Comparison of ENCODE assay signal across 16 mouse cellular contexts in the genomic region with DNA sequence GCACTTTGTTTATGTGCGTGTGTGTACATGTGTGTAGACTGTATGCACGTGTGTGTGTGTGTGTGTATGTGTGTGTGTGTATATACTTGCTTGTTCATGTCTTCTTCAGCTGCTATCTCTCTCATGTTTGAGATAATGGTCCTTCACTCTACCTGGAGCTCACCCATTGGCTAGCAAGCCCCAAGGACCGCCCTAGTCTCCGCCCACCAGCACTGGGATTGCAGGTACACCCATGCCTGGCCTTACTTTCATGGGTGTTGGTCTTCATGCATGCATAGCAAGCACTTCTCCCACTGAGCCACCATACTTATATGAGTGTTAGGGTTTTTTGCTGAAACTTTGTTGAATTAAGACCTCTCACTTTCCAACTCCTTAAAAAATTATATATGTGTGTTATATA. TPM values are rescaled to one million over a fixed set of nuclear protein-coding genes. Genes with fewer than 3 reads are reported as not detected.
A peak's percentile ranks its signal among the peaks of the same experiment; 100 is the strongest.
DNase-seq lines count a peak whose midpoint lies in the region; ATAC-seq and TF ChIP-seq lines count a peak whose summit lies in the region.
"Had no signal": no experiment of that assay in that cellular context is flagged by ENCODE, and none has a peak within 500 bp of the region (broad histone marks: within the 10 kb centered on the region; RNA-seq: fewer than 3 reads in every experiment).

No protein-coding gene starts in this region.

- ATAC-seq in heart, embryonic 11.5 days (replicated peaks; ENCODE audit: insufficient number of reproducible peaks, low FRiP score, low TSS enrichment), result no peak
- ATAC-seq in liver, embryonic 12.5 days, result 0 out of 2 replicates have a peak, but pooled peaks have one; percentile 27
- no peak for ATAC-seq in liver, embryonic 11.5 days (replicated peaks; ENCODE audit: low FRiP score)
- ATAC-seq in stomach, postnatal 0 days (ENCODE audit: low FRiP score, low TSS enrichment), result peak; percentile 38; the same call in 1 of the 2 replicates
- ATAC-seq: midbrain, embryonic 16.5 days had no signal

- TF ChIP-seq POLR2A in embryonic fibroblast, embryonic 13.5 days (IDR thresholded peaks at IDR 0.05; ENCODE audit: low read depth, low read length), result no peak

- H3K36me3 ChIP-seq in heart, embryonic 11.5 days (ENCODE audit: control insufficient read depth, insufficient read depth, low read length), result no peaks in the 10 kb centered on the region
- H3K36me3 ChIP-seq in liver, embryonic 12.5 days, result no peaks in the 10 kb centered on the region
- no peaks in the 10 kb centered on the region; the same call in 1 of the 2 replicates for H3K36me3 ChIP-seq in liver, embryonic 11.5 days (ENCODE audit: control insufficient read depth, insufficient read depth, low read length)
- H3K36me3 ChIP-seq in stomach, postnatal 0 days (ENCODE audit: control insufficient read depth, insufficient read depth, low read length), result no peaks in the 10 kb centered on the region
- H3K36me3 ChIP-seq: G1E; liver, embryonic 15.5 days; neural tube, embryonic 13.5 days had no signal

- no peak for TF ChIP-seq CTCF in embryonic fibroblast, embryonic 13.5 days (IDR thresholded peaks at IDR 0.05; ENCODE audit: borderline replicate concordance, insufficient read depth, low read length)
- no peak for TF ChIP-seq CTCF in stomach, postnatal 0 days (IDR thresholded peaks at IDR 0.05; ENCODE audit: low read depth)

- WGBS in heart, embryonic 11.5 days (ENCODE audit: insufficient replicate concordance), result 67% methylated on average over 4 of the region's 4 CpGs
- 75% methylated on average over 4 of the region's 4 CpGs for whole genome bisulfite sequencing in liver, embryonic 12.5 days (ENCODE audit: insufficient replicate concordance)
- WGBS in liver, embryonic 11.5 days, result 72% methylated on average over 4 of the region's 4 CpGs
- WGBS in stomach, postnatal 0 days, result 63% methylated on average over 4 of the region's 4 CpGs

- TF ChIP-seq EP300 in stomach, postnatal 0 days (optimal IDR thresholded peaks at IDR 0.05), result no peak

- H3K27ac ChIP-seq in heart, embryonic 11.5 days (ENCODE audit: low read depth, low read length), result peak overlapping the region; percentile 58; the same call in 1 of the 2 replicates
- H3K27ac ChIP-seq in liver, embryonic 12.5 days, result no peak overlapping the region
- H3K27ac ChIP-seq in liver, embryonic 11.5 days (ENCODE audit: low read depth, low read length), result no peak overlapping the region
- peak overlapping the region; percentile 70 for H3K27ac ChIP-seq in embryonic fibroblast, embryonic 13.5 days (ENCODE audit: insufficient read depth, low read length)
- H3K27ac ChIP-seq in stomach, postnatal 0 days (replicated peaks), result no peak overlapping the region
- H3K27ac ChIP-seq: left cerebral cortex, adult 2 months; liver, embryonic 15.5 days; neural tube, embryonic 13.5 days had no signal

- no peak overlapping the region for H3K9ac ChIP-seq in heart, embryonic 11.5 days (ENCODE audit: low read depth, low read length)
- H3K9ac ChIP-seq in liver, embryonic 12.5 days, result no peak overlapping the region
- no peak overlapping the region for H3K9ac ChIP-seq in liver, embryonic 11.5 days (ENCODE audit: low read depth, low read length)
- H3K9ac ChIP-seq in stomach, postnatal 0 days (ENCODE audit: low read length), result no peak overlapping the region
- H3K9ac ChIP-seq: liver, embryonic 15.5 days had no signal

- peaks cover 97% of the 10 kb centered on the region for H3K4me1 ChIP-seq in heart, embryonic 11.5 days (ENCODE audit: control insufficient read depth, insufficient read depth, low read length)
- peaks cover 80% of the 10 kb centered on the region for H3K4me1 ChIP-seq in liver, embryonic 12.5 days
- H3K4me1 ChIP-seq in liver, embryonic 11.5 days (replicated peaks; ENCODE audit: control insufficient read depth, insufficient read depth, low read length), result peaks cover 71% of the 10 kb centered on the region
- H3K4me1 ChIP-seq in embryonic fibroblast, embryonic 13.5 days (ENCODE audit: control insufficient read depth, insufficient read depth, low read length), result peaks cover 22% of the 10 kb centered on the region
- H3K4me1 ChIP-seq in stomach, postnatal 0 days (replicated peaks; ENCODE audit: control insufficient read depth, insufficient read depth), result peaks cover 26% of the 10 kb centered on the region

- no peaks in the 10 kb centered on the region for H3K27me3 ChIP-seq in heart, embryonic 11.5 days (ENCODE audit: control insufficient read depth, insufficient read depth, low read length)
- no peaks in the 10 kb centered on the region for H3K27me3 ChIP-seq in liver, embryonic 12.5 days (replicated peaks)
- no peaks in the 10 kb centered on the region for H3K27me3 ChIP-seq in liver, embryonic 11.5 days (replicated peaks; ENCODE audit: control insufficient read depth, insufficient read depth, low read length)
- no peaks in the 10 kb centered on the region for H3K27me3 ChIP-seq in stomach, postnatal 0 days (ENCODE audit: control insufficient read depth, insufficient read depth, low read length)
- H3K27me3 ChIP-seq: liver, embryonic 15.5 days; neural tube, embryonic 13.5 days had no signal

- no peak overlapping the region for H3K4me3 ChIP-seq in heart, embryonic 11.5 days (ENCODE audit: low read depth, low read length)
- no peak overlapping the region for H3K4me3 ChIP-seq in liver, embryonic 12.5 days
- no peak overlapping the region for H3K4me3 ChIP-seq in liver, embryonic 11.5 days (ENCODE audit: low read depth, low read length)
- no peak overlapping the region for H3K4me3 ChIP-seq in embryonic fibroblast, embryonic 13.5 days (ENCODE audit: insufficient read depth, low read length)
- no peak overlapping the region for H3K4me3 ChIP-seq in stomach, postnatal 0 days (ENCODE audit: low read depth, low read length)
- H3K4me3 ChIP-seq: erythroblast, embryonic 14.5 days; left cerebral cortex, adult 2 months; liver, embryonic 15.5 days; neural tube, embryonic 13.5 days had no signal

- no peak for DNase-seq in heart, adult 9 months (ENCODE audit: low spot score in 2 of 2)
- no peak for DNase-seq in liver, embryonic 11.5 days (ENCODE audit: low spot score)
- peak; percentile 72 for DNase-seq in stomach, postnatal 0 days (ENCODE audit: low spot score)
- no peak for DNase-seq in layer of hippocampus, postnatal 36 days
- DNase-seq: adrenal gland, postnatal 36 days; retina, postnatal 1 day; thymus, postnatal 4 days had no signal

- H3K9me3 ChIP-seq in heart, embryonic 11.5 days (replicated peaks; ENCODE audit: control insufficient read depth, low read length), result no peaks in the 10 kb centered on the region
- no peaks in the 10 kb centered on the region for H3K9me3 ChIP-seq in liver, embryonic 12.5 days (replicated peaks)
- H3K9me3 ChIP-seq in liver, embryonic 11.5 days (ENCODE audit: control insufficient read depth, low read length), result no peaks in the 10 kb centered on the region
- no peaks in the 10 kb centered on the region for H3K9me3 ChIP-seq in stomach, postnatal 0 days (ENCODE audit: control insufficient read depth, low read length)
- H3K9me3 ChIP-seq: G1E; liver, embryonic 15.5 days; neural tube, embryonic 13.5 days had no signal

- no peak overlapping the region for H3K4me2 ChIP-seq in heart, embryonic 11.5 days
- no peak overlapping the region for H3K4me2 ChIP-seq in liver, embryonic 12.5 days
- H3K4me2 ChIP-seq in liver, embryonic 11.5 days, result no peak overlapping the region
- H3K4me2 ChIP-seq in stomach, postnatal 0 days (replicated peaks; ENCODE audit: low read depth), result no peak overlapping the region
- H3K4me2 ChIP-seq: liver, embryonic 15.5 days had no signal

RNA-seq across cellular contexts. Expression of gene Smad6, which starts 40.5 kb away (rescaled TPM):
- 30.5 and 31.6 TPM in 2 replicates for polyA plus RNA-seq in heart, embryonic 11.5 days (2014; fragmentation: Nextera tagmentation; extraction: Ambion mirVana)
- polyA plus RNA-seq in liver, embryonic 12.5 days (2016; fragmentation: Nextera tagmentation; extraction: Ambion mirVana), result 11.7 and 12.9 TPM in 2 replicates
- polyA plus RNA-seq in liver, embryonic 11.5 days (2014; fragmentation: Nextera tagmentation; extraction: Ambion mirVana), result 10.1 and 11.1 TPM in 2 replicates
- polyA plus RNA-seq in embryonic fibroblast, embryonic 13.5 days (2011; ENCODE audit: insufficient read length, low read depth, missing spikeins), result 7.5 and 8.3 TPM in 2 replicates
- 6.0 and 7.3 TPM in 2 replicates for polyA plus RNA-seq in stomach, postnatal 0 days (2015; fragmentation: Nextera tagmentation; extraction: Ambion mirVana)
- total RNA-seq in layer of hippocampus, postnatal 36 days (2021), result 1 to 10 TPM; 1.4 to 2.2 TPM

Comparison
In these comparisons a context has a peak if more than half of its experiments do, and no peak if none do; other contexts are left out.
1. ATAC-seq: peak in liver, embryonic 12.5 days (single experiment) and stomach, postnatal 0 days (single experiment); none in heart, embryonic 11.5 days (single experiment) and liver, embryonic 11.5 days (single experiment).
2. H3K27ac ChIP-seq: peak in heart, embryonic 11.5 days (single experiment) and embryonic fibroblast, embryonic 13.5 days (single experiment); none in liver, embryonic 12.5 days (single experiment), liver, embryonic 11.5 days (single experiment) and stomach, postnatal 0 days (single experiment).